Mouse (Mus musculus): ENCODE measurements around the gene Slit3.
A peak's percentile ranks its signal among the peaks of the same experiment; 100 is the strongest.

Gene Slit3

DNA sequence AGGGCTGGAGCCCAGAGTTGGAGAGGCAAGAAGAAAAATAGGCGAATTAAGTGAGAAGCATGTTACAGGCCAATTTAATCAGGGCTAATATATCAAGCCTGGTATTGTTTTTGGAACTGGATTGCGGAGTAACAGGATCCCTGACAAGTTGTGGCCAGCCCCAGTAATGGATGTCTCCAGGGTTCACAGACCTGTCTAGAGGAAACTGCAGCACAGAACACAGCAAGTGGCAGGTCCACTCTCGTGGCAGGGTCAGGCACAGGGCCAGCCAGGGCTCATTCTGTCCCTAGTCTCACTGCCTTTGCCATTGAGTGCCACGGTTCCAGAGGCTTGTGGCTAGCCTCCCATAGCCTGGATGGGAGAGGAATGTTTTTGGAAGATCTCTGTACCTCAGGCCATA lies 187.0 kb downstream of the Slit3 start:
- DNase-seq, result no peak

DNA sequence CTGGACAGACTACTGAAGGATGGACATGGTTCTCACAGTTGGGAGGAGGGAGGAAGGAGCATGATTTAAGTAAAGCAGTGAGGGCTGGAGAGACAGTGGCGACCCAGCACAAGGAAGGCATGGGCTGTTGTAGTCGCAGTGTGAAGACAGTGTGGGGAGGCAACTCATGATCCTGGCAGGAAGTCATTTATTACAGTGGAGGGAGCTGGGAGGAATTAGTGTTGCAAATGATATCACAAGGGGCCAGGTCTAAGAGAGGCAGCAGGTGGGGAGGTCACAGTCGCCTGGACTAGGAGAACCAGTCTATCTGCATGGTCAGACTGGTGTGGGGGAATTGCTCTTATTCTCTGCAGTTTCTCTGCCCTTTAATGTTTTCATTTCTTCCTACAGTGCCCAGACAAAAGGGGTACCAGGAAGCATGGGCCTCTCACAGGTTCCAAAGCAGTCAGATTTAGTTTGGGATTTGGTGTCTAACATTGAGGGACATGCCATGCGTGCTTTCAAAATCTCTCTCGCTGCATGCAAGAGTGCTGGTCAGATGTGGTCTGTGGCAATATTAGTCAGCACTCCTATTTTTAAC lies 194.5 kb downstream of the Slit3 start:
- no peak for DNase-seq

DNA sequence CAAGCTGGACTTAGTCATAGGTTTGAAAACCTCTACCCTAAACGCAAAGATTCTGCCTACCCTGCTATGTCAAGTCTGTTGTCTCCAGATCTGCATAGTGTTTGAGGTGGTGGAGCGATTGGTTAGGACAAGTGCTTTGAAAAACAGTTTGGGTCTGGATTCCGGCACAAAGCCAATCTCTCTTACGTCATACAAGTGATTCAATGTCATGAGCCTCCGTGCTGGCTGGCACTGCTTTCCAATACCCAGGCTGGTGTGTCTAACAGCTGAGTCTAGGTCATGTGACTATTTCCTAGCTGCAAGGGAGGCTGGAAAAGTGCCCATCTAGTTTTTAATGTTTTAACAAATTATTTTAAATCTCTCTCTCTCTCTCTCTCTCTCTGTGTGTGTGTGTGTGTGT lies 196.2 kb downstream of the Slit3 start:
- no peak for DNase-seq

DNA sequence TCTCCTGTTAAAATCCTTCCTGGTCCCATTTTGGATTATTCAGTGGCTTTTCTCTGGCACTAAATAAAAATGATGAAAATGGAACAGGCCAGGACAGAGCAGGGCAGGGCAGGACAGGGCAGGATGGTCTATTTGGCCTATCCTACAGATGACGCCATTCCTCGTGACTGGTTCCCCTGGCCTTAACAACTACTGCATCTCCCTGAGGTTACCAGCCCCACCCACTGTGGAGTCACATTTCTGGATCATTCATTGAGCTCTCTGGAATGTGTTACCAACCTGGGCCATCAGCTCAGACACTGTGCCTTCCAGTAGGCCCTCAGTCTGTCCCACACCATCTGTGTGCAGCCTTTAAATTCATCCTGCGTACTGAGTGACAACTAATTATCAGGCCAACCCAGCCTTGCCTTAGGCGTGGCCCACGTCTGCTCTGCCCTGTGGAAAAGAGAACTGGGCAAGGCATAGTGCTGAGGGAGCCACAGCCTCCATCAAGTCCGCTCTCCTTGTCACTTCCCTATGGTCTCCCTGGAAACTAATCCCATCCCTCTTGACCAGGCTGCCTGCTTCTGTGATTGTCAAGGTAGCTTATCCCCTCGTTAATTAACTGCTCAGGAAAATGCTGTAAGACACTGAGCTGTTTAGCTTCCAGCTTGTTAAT lies 196.9 kb downstream of the Slit3 start:
- DNase-seq, result no peak

GRCm38 (mm10) chr11:35318433-35319020 lies 197.5 kb downstream of the Slit3 start:
- DNase-seq, result no peak

DNA sequence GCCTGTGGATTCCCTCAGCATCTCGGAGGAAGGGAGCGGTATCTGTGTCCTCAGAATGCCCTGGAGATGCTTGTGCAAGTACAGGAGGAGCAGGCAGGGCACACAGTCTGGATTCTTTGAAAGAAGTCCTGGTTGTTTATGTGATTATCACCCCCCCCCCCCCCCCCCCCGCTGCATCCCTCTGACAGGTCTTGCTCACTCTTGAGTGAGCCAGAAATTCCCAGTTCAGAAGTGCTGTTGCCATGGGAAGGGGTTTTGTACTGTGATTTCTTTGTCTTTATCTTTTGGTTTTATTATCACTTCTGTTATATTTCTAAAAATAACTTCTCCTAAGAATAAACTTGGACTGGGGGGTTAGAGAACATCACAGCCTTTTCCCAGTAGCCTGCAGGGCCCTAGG lies 199.5 kb downstream of the Slit3 start:
- no peak for DNase-seq

DNA sequence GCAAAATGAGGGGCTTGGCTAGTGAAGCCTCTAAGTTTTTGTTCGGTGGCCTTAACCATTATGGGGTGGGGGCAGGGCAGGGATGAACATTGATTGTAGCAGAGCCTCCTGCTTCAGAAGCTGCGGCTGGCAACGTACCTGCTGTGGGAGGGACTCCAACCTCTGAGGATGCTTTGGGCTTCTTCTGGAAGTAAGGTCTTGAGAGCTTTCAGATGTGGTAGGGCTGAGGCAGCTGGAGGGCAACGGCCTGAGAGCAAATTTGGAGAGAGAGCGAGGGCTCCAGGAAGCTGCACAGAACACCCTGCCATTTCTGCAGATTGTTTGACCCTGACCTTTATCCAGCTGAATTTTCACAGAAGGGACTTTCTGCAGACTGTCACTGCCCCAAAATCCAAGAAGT lies 203.4 kb downstream of the Slit3 start:
- no peak for DNase-seq

DNA sequence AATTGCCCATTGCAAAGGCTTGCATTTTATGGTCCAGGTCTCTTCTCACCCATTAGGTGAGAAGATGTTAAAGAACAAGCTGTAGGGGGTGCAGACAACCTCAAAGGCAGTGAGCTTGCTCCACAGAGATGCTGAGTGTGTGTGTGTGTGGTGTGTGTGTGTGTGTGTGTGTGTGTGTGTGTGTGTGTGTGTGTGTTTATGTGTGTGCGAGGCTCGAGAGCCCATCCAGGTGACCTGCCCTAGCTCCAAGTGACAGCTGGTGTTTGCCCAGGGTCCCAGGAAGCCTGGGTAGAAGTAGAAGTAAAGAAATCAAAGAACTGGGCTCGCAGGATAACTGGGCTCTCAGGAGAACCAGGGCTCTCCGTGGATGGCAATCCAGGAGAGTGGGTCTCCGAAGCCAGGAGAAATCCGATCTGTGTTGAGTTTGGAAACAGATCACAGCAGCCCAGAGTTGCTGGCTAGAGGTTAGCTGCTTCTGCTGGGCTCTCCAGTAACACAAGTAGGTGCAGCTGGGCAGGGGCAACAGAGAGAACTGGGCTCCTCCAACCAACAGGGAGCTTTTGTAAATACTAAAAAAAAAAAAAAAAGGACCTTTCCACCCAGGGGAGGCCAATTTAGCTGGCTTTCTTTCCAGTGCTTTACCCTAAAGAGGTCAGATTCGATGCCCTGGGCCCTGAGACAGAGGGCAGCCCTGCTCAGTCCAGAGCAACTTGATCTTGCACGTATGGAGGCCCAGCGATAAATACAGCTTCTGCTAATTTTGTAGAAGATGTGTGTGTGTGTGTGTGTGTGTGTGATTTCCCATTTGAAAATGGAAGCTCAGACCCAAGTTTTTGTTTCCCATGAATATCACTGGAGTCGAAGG lies 204.3 kb downstream of the Slit3 start:
- no peak for DNase-seq

DNA sequence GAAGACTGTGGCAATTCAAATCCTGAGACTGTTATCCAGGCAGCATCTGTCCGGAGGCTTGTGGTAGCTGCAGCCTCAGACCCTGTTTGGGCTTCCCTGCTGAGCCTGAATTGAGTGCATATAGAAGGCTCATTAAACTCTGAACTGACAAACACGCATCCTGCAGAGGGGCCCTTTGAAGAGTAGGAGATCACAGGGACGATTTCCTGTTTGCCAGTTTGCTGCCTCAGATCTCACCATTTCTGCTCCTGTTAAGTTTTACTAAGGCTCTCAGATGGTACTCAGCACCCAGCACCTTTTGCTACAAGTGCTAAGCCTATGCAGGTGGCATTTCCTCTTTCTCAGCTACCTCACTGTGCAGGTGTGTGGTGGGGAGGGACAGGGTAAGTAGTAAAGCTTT lies 205.3 kb downstream of the Slit3 start:
- no peak for DNase-seq

DNA sequence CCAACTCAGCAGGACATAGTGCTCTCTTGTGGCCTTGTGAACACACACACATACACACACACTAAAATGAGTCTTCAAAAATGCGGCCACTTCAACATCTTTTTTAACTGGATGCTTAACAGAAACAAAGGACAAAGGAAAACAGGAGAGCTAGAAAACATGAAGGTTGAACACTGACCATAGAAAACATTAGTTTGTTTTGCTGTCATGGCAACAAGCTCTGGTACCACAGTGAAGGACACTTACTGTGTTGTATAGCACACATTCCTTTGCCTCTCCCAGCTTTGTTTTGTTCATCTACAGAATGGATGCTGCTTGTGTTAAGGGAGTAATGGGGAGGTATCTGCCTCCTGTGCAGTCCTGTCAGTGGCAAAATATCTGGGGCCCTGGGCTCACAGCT lies 206.9 kb downstream of the Slit3 start:
- no peak for DNase-seq

- DNase-seq, result no peak
Observed at GRCm38 (mm10) chr11:35331476-35331875, 210.5 kb downstream of the Slit3 start.

- no peak for DNase-seq
Observed at GRCm38 (mm10) chr11:35336558-35336957, 215.5 kb downstream of the Slit3 start.

DNA sequence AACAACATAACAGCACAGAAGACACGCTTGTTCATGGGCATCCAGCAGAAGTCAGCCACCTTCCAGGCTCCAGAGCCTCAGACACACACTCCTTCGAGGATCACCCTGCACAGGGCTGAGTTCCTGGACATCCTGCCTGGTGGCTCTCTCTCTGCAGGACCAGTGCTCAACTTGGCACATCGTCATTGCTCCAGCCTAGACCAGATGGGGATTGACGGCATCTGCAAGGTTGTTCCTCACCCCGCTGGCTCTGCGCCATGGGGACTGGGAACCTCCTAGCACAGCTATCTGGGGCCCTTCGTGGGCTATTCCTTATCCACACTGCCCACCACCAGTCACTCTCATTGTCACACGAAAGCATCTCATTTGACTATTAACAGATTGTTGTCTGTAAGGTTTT lies 216.5 kb downstream of the Slit3 start:
- no peak for DNase-seq

- DNase-seq, result no peak
Observed at GRCm38 (mm10) chr11:35337927-35338819, 217.1 kb downstream of the Slit3 start.

- no peak for DNase-seq
Observed at GRCm38 (mm10) chr11:35340752-35341151, 219.7 kb downstream of the Slit3 start.

DNA sequence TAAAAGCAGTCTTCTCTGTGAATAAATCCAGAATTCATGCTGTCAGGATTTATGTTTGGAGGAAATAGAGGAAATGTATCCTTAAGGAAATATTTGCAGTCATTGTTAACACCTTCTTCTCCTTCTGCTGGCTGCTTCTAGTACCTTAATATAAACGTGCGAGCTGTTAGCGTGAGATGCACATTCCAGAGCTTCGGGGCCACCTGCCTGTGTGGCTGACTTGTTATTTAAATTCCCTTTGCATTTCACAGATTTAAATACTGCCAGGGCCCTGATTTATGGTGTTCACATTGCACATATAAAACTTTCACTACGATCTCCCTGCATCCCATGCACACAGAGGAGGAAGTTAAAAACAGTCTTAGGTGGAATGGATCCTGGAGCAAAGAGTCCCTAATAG lies 221.5 kb downstream of the Slit3 start:
- DNase-seq, result no peak

GRCm38 (mm10) chr11:35345696-35346480 lies 224.9 kb downstream of the Slit3 start:
- DNase-seq, result no peak

GRCm38 (mm10) chr11:35348099-35348498 lies 227.1 kb downstream of the Slit3 start:
- no peak for DNase-seq

- DNase-seq, result no peak
Observed at GRCm38 (mm10) chr11:35350968-35351367, 229.9 kb downstream of the Slit3 start.

GRCm38 (mm10) chr11:35351376-35351775 lies 230.4 kb downstream of the Slit3 start:
- no peak for DNase-seq

- DNase-seq, result peak in 1 of 2 experiments; percentile 3
Observed at GRCm38 (mm10) chr11:35355811-35356210, 234.8 kb downstream of the Slit3 start.

DNA sequence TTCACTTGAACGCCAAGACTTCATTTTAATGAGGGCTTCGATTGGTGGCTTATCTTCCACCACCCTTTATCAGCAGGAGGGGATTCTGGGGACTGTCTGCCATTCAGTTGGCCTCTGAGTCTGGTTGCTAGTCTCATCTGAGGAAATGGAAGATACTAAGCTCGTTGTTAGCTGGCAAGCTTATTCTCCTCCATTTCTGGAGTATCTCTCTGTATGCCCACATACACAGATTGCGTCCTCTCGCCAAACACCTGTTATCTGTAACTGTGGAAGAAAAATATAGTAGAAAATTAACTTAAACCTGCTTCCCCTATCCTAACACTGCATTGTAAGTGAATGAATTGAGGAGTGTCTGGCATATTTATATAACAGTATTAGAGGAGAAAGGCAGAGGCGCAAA lies 240.0 kb downstream of the Slit3 start:
- no peak for DNase-seq

All from lung, adult 18-20 months (tissue).